Mouse (Mus musculus) retina, postnatal 7 days (tissue): ENCODE results near the gene Atg9a.
A peak's percentile ranks its signal among the peaks of the same experiment; 100 is the strongest.

ENCODE experiments used
- DNase-seq: peaks from one replicate; pipeline ENCODE4 v3.0.0-alpha.2; 2012; ENCODE audit warnings: low read depth, low spot score

Atg9a gene

DNA sequence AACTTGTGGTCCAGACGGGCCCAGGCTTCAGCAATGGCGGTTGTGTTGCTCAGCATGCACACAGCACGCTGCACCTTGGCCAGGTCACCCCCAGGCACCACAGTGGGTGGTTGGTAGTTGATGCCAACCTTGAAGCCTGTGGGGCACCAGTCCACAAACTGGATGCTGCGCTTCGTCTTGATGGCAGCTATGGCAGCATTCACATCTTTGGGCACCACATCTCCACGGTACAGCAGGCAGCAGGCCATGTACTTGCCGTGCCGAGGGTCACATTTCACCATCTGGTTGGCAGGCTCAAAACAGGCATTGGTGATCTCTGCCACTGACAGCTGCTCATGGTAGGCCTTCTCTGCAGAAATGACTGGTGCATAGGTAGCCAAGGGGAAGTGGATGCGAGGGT is 23.8 kb upstream of the Atg9a start:
- DNase-seq, result no peak

DNA sequence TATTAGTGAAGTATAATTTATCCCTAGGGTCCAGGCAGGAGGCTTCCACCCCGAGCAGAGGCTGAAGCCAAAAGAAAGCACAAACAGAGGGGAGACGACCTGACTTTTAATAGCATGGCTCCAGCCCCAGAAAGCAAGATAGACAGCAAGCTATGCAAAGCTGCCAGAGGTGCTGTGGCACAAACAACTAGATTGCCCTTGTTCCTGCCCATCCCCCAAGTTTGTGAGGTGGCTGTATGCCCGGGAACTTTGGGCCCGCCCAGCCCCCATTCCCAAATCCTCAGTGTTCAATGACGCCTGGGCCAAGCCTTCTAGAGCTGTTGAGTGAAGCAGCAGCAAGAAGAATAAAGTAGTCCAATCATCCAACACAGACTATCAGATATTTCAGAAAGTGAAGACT is 22.9 kb upstream of the Atg9a start:
- no peak for DNase-seq

DNA sequence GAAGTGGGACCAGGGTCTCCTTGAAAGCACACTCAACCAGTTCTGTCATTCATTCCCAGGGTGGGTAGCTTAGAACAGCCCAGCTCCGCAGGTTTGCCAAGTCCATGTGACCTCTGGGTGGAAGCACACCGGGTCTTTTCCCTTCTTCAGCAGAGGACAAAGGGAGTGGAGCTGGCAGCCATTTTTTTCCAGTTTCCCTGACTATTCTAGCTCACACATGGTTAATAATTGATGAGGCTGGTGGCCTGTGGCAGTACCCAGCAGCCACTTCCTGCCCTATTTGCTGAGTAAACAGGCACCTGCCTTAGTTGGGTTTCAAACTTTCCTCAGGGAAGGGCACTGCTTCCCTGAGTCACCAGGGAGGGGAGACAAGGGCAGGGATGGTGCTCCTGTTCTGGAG is 22.4 kb upstream of the Atg9a start:
- DNase-seq, result no peak

DNA sequence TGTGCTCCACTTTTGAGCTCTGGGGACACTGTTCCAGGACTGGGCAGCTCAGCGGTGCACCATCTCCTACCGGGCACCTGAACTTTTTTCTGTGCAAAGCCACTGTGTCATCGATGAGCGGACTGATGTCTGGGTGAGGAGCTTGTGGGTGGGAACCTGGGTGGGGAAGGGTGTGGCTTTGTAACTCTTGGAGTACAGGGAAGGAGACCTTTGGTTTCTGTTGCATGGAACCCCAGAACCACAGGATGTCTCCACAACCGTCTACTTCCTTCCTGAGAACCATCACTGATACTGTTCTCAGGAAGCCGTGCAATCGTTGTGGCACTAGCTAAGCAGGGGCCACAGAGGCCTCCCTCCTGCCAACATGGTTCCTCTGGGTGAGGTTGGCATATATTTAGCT is 21.1 kb upstream of the Atg9a start:
- no peak for DNase-seq

DNA sequence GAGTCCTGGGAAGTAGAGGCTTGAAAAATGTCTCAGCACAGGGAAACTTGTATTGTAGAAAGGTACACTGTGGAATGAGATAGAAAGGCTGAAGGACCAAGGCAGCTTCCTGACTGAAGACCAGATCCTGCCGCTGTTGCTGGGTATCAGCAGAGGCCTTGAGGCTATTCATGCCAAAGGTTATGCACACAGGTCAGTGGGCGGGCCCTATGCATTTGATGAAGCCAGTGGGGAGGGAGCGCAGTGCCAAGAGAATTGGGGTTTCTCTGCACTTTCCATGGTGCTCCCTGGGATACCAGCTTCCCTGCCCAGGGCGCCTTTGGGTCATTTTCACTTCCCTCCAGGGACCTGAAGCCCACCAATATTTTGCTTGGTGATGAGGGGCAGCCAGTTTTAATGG is 20.5 kb upstream of the Atg9a start:
- DNase-seq, result no peak

DNA sequence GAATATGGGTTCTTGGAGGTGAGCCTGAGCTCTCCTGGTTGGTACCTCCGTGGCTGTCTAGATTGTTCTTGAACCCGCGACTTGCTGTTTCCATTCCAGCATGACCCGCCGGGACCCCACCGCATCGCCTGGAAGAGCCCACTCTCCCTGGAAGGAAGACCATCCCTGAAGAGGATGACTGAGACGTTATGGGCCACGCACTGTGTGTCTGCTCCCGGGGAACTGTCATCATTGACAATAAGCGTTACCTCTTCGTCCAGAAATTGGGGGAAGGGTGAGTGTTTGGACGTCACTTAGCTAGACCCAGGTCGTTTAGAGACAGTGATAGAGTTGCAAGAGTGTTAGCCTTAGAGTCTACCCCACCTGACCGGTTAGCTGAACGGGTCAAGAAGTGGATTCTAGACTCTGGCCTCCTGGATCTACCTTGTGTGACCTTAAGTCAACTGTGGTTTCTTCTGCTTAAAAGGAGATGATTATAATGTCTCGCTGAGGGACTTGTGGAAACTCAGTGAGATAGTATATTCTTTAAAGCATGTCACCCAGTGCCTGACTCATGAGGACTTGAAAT is 19.2 kb upstream of the Atg9a start:
- no peak for DNase-seq

DNA sequence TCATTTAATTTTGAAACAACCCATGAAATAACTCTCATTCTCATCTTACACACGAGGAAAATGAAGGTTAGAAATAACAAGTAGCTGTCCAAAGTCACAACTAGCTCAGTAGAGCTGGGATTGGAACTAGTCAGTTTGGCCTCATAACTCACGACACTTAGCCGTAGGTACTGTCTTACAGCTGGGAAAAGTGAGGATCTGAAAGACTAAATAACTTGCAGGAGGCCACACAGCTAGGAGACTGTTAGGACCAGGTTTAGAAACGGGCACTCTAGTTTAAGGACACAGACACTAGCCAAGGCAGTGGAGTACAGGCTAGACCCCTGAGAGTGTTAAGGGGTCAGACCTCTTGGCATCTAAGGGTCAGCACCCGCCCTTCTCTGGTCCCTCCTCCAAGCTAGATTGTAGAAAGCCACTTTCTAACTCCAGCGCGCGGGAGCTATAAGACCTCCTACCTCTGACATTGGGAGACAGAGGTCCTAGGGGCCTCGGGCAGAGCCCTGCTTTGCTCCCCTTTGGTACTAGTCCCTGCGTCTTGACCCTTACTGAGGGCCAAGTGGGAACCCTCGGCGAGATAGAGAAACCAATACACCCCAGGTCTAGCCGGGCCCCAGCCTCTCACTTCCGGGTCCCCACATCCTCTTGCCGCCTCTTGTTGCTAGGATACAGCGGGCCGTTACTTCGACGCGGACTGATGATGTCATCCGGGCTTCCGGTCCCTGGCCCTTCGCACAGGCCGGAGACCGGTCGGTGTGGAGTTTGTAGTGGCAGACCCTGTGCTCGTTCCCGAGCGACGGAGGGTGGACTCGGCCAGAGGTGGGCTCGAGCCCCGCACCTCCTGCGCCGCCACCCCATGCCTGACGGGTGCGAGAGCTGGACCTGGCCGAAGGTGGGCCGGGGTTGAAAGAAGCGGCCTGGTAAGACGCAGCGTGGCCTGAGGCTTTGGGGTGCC is 18.4 kb upstream of the Atg9a start, which contains the start of the genes Glb1l and Stk16:
Gene Glb1l (minus strand): TSS at position 678 of the 952 bp plus-strand sequence.
Gene Stk16 (plus strand): TSS at position 703 of the 952 bp plus-strand sequence.
- DNase-seq, result peak; percentile 93

DNA sequence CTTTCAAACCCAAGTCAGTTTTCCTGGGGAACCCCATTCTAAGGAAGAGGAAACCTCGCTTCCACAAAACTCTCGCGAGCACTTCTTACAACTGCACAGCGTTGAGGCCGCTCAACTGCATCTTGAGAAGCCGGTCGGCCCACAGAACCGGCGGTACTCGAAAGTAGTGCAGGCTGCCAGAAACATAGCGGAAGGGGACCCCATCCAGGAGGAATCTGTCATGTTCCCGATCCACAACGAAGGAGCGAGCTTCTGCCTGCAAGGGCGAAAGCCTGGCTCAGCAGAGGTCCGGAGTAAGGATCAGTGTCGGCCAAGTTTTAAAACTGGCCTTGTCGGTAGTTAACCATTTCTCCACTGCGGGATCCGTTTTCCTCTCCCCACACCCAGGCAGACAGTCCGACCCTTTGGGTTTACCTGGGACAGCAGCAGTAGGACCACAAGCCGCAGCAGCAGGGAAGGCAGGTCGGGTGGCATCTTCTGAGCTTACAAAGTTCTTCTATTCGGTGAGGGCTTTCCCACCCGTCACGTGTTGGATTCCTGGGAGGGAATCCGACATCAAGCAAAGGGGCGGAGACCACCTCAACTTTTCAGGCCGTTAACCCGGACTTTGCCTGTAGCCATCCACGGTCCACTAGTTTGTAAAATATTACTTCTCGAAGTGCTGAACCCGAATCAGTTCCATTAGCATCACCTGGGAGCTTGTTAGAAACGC is 17.1 kb upstream of the Atg9a start:
- DNase-seq, result no peak

DNA sequence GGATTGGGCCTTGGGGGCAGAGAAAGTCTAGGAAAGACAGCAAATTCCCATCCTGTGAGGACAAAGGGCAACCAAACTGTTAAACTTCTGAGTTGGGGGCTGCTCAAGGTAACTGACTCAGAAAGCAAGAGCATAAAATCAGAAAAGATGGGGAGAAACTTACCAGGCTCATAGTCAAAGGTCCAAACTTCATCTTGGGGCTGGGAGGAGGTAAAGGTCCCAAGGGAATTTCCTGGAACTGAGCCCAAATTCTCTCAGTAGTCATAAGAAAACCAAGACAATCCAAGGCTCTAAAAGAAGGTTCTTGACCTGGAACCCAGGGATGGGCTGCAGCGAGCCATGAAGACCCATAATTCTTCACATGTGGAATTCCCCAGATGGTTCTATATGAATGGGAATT is 9.2 kb upstream of the Atg9a start:
- DNase-seq, result no peak

DNA sequence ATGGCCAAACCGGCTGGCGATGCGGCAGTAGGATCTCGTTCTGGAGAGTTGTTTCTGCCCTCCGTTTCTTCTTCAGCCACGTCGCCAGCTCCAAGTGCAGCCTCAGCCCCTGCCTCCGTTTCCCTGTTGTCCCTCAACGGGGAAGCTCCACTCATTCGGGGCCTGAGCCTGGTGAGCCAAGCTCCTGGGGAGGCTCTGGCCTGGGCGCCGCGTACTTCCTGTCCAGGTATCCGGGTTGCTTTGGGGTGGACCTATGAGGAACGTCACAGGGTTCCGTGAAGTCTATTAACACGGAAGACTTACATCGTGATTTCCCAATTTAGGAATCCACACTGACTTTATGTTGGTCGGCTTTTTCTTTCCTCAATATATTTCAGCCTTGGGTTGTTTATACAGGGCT is 456 bp upstream of the Atg9a start:
- no peak for DNase-seq

DNA sequence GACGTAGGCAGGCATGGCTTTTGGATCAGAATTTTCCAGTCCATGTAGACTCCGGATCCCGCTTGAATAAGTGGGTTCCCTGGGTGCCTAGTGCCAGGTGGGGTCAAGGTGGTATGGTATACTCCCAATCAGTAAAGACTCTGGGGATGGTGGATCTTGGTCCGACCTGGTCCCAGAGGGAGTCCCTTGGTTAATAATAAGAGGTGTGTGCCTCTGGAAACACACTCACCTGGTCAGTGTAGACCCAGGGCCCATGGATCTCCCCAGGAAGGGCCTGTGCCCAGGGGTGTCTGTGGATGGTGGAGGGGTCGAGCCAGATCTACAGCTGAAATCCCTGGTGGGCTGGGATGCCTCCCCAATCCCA is 756 bp downstream of the Atg9a start:
- no peak for DNase-seq

DNA sequence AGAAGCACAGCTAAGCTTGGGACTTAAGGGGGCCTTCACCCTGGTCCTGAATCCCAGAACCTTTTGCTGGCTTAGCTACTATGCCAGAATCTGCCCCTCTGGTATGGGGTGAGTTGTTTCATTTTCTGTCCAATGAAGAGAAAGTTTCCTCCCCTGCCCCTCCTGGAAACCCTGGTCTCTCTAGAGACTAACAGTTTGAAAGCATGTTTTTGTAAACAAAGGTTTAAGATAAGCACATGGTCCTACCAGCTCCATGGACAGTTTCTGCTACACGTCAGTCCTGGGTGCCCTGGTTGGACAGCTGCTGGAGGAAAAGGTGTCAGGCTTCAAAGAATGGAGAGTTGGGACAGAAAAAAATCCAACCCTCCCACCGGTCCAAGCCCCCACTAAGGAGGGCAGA is 1.4 kb downstream of the Atg9a start:
- DNase-seq, result no peak

DNA sequence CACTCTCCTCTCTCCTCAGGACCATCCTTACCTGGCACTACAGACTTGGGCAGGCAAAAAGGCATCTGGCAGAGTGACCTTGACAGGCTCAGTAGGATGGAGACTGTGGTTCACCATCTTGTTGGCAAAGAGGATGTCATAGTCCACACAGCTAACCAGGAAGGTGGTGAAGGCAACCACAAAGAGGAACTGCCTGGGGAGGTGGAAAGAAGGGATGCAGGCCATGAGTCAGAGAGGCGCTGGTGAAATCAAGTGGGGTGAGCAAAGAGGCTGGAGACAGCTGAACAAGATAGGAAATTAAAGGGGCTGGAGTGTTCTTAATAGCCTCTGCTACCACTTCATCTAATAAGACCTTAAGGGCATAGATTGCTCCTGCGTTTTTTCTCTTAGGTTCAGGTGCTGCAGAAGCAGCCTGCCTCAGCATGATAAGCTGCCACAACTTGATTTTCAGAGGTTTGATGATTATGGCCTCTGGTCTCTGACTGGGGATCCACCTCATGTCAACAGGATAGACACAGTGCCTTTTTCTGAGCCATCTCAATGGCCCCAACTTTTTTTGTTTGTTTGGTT is 4.0 kb downstream of the Atg9a start:
- DNase-seq, result no peak

DNA sequence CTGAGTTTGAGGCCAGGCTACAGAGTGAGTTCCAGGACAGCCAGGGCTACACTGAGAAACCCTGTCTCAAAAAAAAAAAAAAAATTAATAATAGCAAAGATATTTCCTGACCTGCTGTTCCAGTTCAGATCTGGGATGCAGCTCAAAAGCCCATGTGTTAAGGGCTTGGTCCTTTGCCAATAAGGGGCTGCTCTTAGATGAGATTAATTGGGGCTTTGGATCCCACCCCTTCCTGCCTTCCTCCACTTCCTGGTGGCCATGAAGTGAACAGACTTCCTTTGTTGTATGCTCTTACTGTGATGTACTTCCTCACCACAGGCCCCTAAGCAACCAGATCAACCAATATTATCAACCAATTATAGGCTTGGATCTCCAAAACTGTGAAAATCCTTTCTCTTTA is 4.9 kb downstream of the Atg9a start:
- DNase-seq, result no peak

DNA sequence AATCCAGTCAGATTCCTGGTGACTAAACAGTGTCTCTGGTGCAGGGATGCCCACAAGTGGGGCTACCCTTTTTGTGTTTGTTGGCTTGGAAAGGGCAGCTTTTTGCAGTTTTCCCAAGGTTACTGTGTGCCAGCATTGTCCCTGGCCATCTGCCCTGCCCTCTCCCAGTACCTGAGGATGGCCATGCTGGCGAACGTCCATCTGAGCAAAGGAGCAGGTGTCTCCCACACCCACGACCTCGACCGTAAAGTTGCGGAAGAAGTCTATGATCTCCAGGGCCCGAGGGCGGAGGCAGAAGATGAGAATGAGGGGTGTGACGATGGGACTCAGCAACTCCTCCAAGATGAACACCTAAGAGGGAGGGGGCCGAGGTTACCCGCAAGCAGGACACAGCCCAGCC is 6.5 kb downstream of the Atg9a start:
- DNase-seq, result no peak

DNA sequence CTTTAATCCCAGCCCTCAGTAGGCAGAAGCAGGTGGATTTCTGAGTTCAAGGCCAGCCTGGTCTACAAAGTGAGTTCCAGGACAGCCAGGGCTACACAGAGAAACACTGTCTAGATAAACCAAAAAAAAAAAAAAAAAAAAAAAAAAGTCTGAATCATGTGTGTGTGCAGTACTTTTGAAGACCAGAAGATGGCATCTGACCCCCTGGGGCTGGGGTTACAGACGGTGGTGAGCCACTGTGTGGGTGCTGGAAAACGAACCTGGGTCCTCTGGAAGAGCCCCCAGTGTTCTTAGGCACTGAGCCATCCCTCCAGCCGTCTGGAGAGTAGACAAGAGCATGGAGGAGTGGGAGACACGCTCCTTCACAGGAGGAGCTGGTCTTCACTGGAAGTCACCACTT is 9.8 kb downstream of the Atg9a start:
- DNase-seq, result no peak

DNA sequence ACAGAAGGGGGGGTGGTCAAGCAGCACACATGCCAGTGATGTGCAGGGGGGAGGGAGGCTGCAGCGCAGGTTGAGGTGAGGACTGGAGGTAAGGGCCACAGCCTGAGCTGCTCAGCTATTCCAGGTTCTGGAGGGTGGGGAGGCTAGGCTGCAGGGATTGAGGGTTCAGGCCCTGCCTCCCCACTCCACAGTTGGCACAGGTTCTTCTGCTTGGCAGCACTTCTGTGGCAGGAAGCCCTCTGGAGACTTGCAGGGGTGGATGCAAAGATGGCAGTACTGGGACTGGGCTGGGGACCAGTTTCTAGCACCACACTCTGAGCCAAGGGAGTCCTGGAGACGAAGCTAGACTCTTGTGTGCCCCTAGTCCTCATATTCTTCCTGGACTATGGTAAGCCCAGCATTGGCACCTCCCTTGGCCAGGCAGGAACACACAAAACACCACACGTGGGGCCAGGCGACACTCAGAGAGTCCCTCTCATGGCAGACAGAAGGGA is 10.6 kb downstream of the Atg9a start:
- DNase-seq, result no peak

DNA sequence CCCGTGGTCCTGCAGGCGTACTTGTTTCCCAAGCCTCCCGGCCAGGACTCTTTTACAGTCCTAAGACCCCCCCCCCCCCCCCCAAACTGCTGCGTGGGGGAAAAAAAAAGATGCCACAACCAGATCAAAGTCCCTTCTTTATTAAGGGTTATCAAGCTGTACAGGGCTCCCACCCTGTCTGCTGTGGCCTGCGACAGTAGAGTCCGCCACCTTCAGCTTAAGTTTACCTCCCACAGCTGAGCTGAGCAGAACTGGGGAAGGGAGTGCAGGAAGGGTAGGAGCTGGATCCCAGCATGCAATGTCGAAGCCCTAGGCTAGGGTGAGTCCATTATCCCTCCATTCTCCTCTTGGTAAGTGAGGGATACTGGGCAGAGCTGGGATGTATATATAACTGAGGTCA is 11.3 kb downstream of the Atg9a start:
- no peak for DNase-seq

DNA sequence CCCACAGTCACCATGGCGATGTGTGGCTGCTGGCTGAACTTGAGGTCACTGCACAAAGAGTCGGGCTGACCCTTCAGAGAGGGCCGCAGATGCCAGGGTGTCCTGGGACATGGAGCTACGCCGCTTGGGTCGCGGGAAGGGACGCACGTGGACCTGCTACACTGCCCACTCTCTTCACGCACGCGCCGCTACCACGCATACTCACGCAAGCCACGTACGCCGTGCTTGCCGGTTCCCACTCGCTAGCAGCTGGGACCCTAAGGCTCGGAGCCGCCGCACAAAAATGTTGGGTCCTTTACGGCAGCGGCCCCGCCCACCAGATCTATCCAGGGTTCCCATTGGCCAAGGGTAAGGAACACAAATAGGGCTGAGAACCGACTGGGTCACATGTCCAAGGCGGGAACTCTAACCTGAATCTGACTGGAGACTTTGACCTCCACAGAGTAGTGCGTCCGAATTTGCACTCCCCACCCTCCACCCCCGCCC is 11.8 kb downstream of the Atg9a start, which contains the start of gene Abcb6:
Gene Abcb6 (minus strand): TSS at position 288 of the 486 bp plus-strand sequence.
- DNase-seq, result peak; percentile 86

DNA sequence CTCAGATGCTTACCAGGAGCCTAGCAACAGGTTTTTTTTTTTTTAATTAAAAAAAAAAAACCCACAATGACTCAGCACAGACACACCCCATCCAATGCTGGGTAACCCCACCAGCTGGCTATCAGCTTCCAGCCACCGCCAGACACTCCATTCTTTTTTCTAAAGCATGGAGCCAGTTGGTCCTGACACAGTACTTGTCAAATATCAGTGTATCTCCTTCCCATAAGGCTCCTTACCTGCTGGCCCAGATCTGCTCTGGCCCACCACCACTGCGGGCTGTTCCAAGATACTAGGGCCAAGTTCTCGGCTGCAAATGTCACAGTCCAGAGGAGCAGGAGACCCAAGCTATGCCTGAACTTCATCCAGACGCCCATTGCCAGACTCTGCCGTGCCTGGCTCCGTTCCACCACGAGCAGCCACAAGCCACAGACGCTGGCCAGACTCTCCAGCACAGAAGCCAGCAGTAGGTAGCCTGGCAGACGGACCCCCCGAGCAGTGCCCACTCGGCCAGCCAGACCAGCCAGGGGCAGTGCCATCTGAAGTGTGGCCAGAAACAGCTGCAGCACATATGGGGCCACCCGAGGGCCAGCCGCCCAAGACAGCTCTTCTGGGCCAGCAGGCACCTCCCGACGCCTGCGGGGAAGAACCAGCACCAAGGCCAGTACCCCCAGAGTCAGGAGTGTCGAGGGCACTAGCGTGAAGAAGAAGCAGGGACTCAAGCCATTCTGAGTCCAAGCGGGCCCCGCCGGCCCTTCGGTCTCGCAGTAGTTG is 12.5 kb downstream of the Atg9a start:
- DNase-seq, result no peak
